15 mouse cellular contexts compared by ENCODE assay signal in genomic region chr3:149405872-149406271, GRCm38 (mm10).
"Had no signal": no experiment of that assay in that cellular context is flagged by ENCODE, and none has a peak within 500 bp of the region (broad histone marks: within the 10 kb centered on the region; RNA-seq: fewer than 3 reads in every experiment).

No protein-coding gene starts in this region.

- H3K4me1 ChIP-seq: liver, embryonic 13.5 days had no signal

- DNase-seq: kidney, postnatal 25 days; layer of hippocampus, adult 9-11 months; liver, embryonic 13.5 days; lung, adult 2 months; lung, postnatal 14 days; lung, postnatal 4 days; midbrain, embryonic 14.5 days; right cerebral cortex, postnatal 4 days; thymus, adult 2 months; thymus, postnatal 25 days had no signal

- H3K4me2 ChIP-seq: liver, embryonic 13.5 days; midbrain, embryonic 11.5 days had no signal

- H3K27ac ChIP-seq: kidney, postnatal 0 days; layer of hippocampus, adult 2 months; left cerebral cortex, adult 2 months; liver, embryonic 13.5 days; stomach, postnatal 0 days had no signal

- H3K27me3 ChIP-seq: liver, embryonic 13.5 days had no signal

- H3K9me3 ChIP-seq: liver, embryonic 13.5 days had no signal

- H3K36me3 ChIP-seq: liver, embryonic 13.5 days had no signal

- H3K9ac ChIP-seq: liver, embryonic 13.5 days had no signal

- H3K4me3 ChIP-seq: layer of hippocampus, adult 2 months; left cerebral cortex, adult 2 months; liver, embryonic 13.5 days had no signal
